8 mouse cellular contexts compared by ENCODE assay signal in genomic region chr7:143649769-143650346, GRCm38 (mm10). TPM values are rescaled to one million over a fixed set of nuclear protein-coding genes. Genes with fewer than 3 reads are reported as not detected.
DNase-seq lines count a peak whose midpoint lies in the region; ATAC-seq and TF ChIP-seq lines count a peak whose summit lies in the region.
"Not testable (repeated sequence)": the region's sequence is repeated elsewhere in the genome, so short reads cannot be mapped to it uniquely, and the experiment has no call there.

No protein-coding gene starts in this region.

- not testable (repeated sequence) for H3K36me3 ChIP-seq in embryonic facial prominence, embryonic 12.5 days; forebrain, postnatal 0 days (ENCODE audit: insufficient read depth); heart, postnatal 0 days (replicated peaks; ENCODE audit: control insufficient read depth, insufficient read depth, low read length); intestine, embryonic 16.5 days (ENCODE audit: control insufficient read depth, insufficient read depth, low read length); limb, embryonic 13.5 days; lung, postnatal 0 days (ENCODE audit: insufficient read depth, low read length); midbrain, postnatal 0 days (ENCODE audit: insufficient read depth, low read length); stomach, embryonic 16.5 days (ENCODE audit: control insufficient read depth, insufficient read depth, low read length)

- ATAC-seq in embryonic facial prominence, embryonic 12.5 days (ENCODE audit: insufficient number of reproducible peaks, insufficient read depth, low FRiP score, low TSS enrichment); forebrain, postnatal 0 days; heart, postnatal 0 days (ENCODE audit: insufficient read depth, low read depth); limb, embryonic 13.5 days (ENCODE audit: low FRiP score, low read depth); lung, postnatal 0 days; midbrain, postnatal 0 days (ENCODE audit: low FRiP score); stomach, embryonic 16.5 days (ENCODE audit: insufficient read depth, low FRiP score): not testable (repeated sequence)
- peak; percentile 27; the same call in 1 of the 2 replicates for ATAC-seq in intestine, embryonic 16.5 days

- TF ChIP-seq EP300 in heart, postnatal 0 days (IDR thresholded peaks at IDR 0.05; ENCODE audit: low read depth); lung, postnatal 0 days (IDR thresholded peaks at IDR 0.05): not testable (repeated sequence)

- not testable (repeated sequence) for H3K9ac ChIP-seq in embryonic facial prominence, embryonic 12.5 days; forebrain, postnatal 0 days; heart, postnatal 0 days (replicated peaks; ENCODE audit: low read depth, low read length); intestine, embryonic 16.5 days (ENCODE audit: low read depth, low read length); limb, embryonic 13.5 days; lung, postnatal 0 days (replicated peaks; ENCODE audit: low read depth); midbrain, postnatal 0 days (replicated peaks; ENCODE audit: low read length, poor library complexity, severe bottlenecking); stomach, embryonic 16.5 days (ENCODE audit: low read length)

- H3K4me2 ChIP-seq in embryonic facial prominence, embryonic 12.5 days (replicated peaks), result peak overlapping the region; percentile 71; the same call in 1 of the 2 replicates
- peak overlapping the region; percentile 91; the same call in 1 of the 2 replicates for H3K4me2 ChIP-seq in forebrain, postnatal 0 days (ENCODE audit: low read depth)
- H3K4me2 ChIP-seq in heart, postnatal 0 days (ENCODE audit: low read depth, low read length), result peak overlapping the region; percentile 89
- not testable (repeated sequence) for H3K4me2 ChIP-seq in intestine, embryonic 16.5 days (ENCODE audit: low read depth, low read length)
- peak overlapping the region; percentile 81 for H3K4me2 ChIP-seq in limb, embryonic 13.5 days (replicated peaks)
- H3K4me2 ChIP-seq in lung, postnatal 0 days (replicated peaks; ENCODE audit: low read depth, low read length), result peak overlapping the region; percentile 73
- peak overlapping the region; percentile 79 for H3K4me2 ChIP-seq in midbrain, postnatal 0 days (ENCODE audit: low read depth, low read length, poor library complexity, severe bottlenecking)
- 0 out of 2 replicates have a peak overlapping the region, but pooled peaks have one; percentile 94 for H3K4me2 ChIP-seq in stomach, embryonic 16.5 days (ENCODE audit: low read depth, low read length)

- H3K27me3 ChIP-seq in embryonic facial prominence, embryonic 12.5 days; forebrain, postnatal 0 days (ENCODE audit: insufficient read depth, low read length); heart, postnatal 0 days (ENCODE audit: control insufficient read depth, insufficient read depth, low read length); intestine, embryonic 16.5 days (replicated peaks; ENCODE audit: control insufficient read depth, insufficient read depth, low read length); limb, embryonic 13.5 days; lung, postnatal 0 days (replicated peaks; ENCODE audit: insufficient read depth, low read length); midbrain, postnatal 0 days (ENCODE audit: insufficient read depth, low read length); stomach, embryonic 16.5 days (ENCODE audit: control insufficient read depth, insufficient read depth, low read length): not testable (repeated sequence)

- H3K27ac ChIP-seq in embryonic facial prominence, embryonic 12.5 days; forebrain, postnatal 0 days (ENCODE audit: low read depth, low read length); heart, postnatal 0 days (ENCODE audit: low read depth); intestine, embryonic 16.5 days (ENCODE audit: low read length); limb, embryonic 13.5 days; lung, postnatal 0 days (ENCODE audit: low read length); midbrain, postnatal 0 days (ENCODE audit: low read depth, low read length); stomach, embryonic 16.5 days (ENCODE audit: low read length): not testable (repeated sequence)

- peak overlapping the region; percentile 78 for H3K4me3 ChIP-seq in embryonic facial prominence, embryonic 12.5 days
- H3K4me3 ChIP-seq in forebrain, postnatal 0 days (ENCODE audit: low read depth, low read length), result peak overlapping the region; percentile 65
- peak overlapping the region; percentile 62 for H3K4me3 ChIP-seq in heart, postnatal 0 days (ENCODE audit: low read depth, low read length)
- H3K4me3 ChIP-seq in intestine, embryonic 16.5 days (ENCODE audit: low read length), result not testable (repeated sequence)
- peak overlapping the region; percentile 79 for H3K4me3 ChIP-seq in limb, embryonic 13.5 days
- peak overlapping the region; percentile 53; the same call in 1 of the 2 replicates for H3K4me3 ChIP-seq in lung, postnatal 0 days (ENCODE audit: low read depth, low read length)
- peak overlapping the region; percentile 61 for H3K4me3 ChIP-seq in midbrain, postnatal 0 days (ENCODE audit: low read depth, low read length)
- peak overlapping the region; percentile 65 for H3K4me3 ChIP-seq in stomach, embryonic 16.5 days (replicated peaks; ENCODE audit: low read length)

- not testable (repeated sequence) for H3K4me1 ChIP-seq in embryonic facial prominence, embryonic 12.5 days; forebrain, postnatal 0 days (ENCODE audit: insufficient read depth); heart, postnatal 0 days (ENCODE audit: control insufficient read depth, insufficient read depth); intestine, embryonic 16.5 days (ENCODE audit: control insufficient read depth, insufficient read depth, low read length); limb, embryonic 13.5 days; lung, postnatal 0 days (ENCODE audit: insufficient read depth, low read depth, low read length); midbrain, postnatal 0 days (ENCODE audit: insufficient read depth, low read length); stomach, embryonic 16.5 days (ENCODE audit: control insufficient read depth, insufficient read depth, low read length)

- DNase-seq in forebrain, postnatal 0 days; heart, postnatal 0 days (ENCODE audit: low spot score); lung, postnatal 0 days (ENCODE audit: low spot score); midbrain, postnatal 0 days (ENCODE audit: low spot score): not testable (repeated sequence)

- H3K9me3 ChIP-seq in embryonic facial prominence, embryonic 12.5 days; forebrain, postnatal 0 days (ENCODE audit: low read length); heart, postnatal 0 days (replicated peaks; ENCODE audit: control insufficient read depth, low read length); intestine, embryonic 16.5 days (ENCODE audit: control insufficient read depth, low read length); limb, embryonic 13.5 days; lung, postnatal 0 days (ENCODE audit: low read length); midbrain, postnatal 0 days (ENCODE audit: low read length); stomach, embryonic 16.5 days (replicated peaks; ENCODE audit: control insufficient read depth, low read length): not testable (repeated sequence)

- 55% methylated on average over 10 of the region's 10 CpGs for WGBS in embryonic facial prominence, embryonic 12.5 days
- 52% methylated on average over 10 of the region's 10 CpGs for WGBS in forebrain, postnatal 0 days
- 52% methylated on average over 10 of the region's 10 CpGs for WGBS in heart, postnatal 0 days
- WGBS in intestine, embryonic 16.5 days, result 56% methylated on average over 10 of the region's 10 CpGs
- WGBS in limb, embryonic 13.5 days, result 53% methylated on average over 10 of the region's 10 CpGs
- 50% methylated on average over 10 of the region's 10 CpGs for WGBS in lung, postnatal 0 days
- WGBS in midbrain, postnatal 0 days, result 52% methylated on average over 10 of the region's 10 CpGs
- 53% methylated on average over 10 of the region's 10 CpGs for WGBS in stomach, embryonic 16.5 days

- not testable (repeated sequence) for TF ChIP-seq CTCF in forebrain, postnatal 0 days (IDR thresholded peaks at IDR 0.05; ENCODE audit: low read depth); heart, postnatal 0 days (IDR thresholded peaks at IDR 0.05; ENCODE audit: low read depth); lung, postnatal 0 days (IDR thresholded peaks at IDR 0.05); midbrain, postnatal 0 days (IDR thresholded peaks at IDR 0.05)

RNA-seq across cellular contexts. Expression of gene Tnfrsf22, which starts 0.4 kb away (rescaled TPM):
- 11.5 and 13.6 TPM in 2 replicates for polyA plus RNA-seq in embryonic facial prominence, embryonic 12.5 days (2016; fragmentation: Nextera tagmentation; extraction: Ambion mirVana)
- 1.3 and 1.8 TPM in 2 replicates for total RNA-seq in forebrain, postnatal 0 days (2014; rRNA removed)
- polyA plus RNA-seq in forebrain, postnatal 0 days (2015; fragmentation: Nextera tagmentation; extraction: Ambion mirVana), result 3.6 and 4.9 TPM in 2 replicates
- 1.9 and 3.2 TPM in 2 replicates for total RNA-seq in heart, postnatal 0 days (2014; rRNA removed; ENCODE audit: low replicate concordance)
- polyA plus RNA-seq in heart, postnatal 0 days (2015; fragmentation: Nextera tagmentation; extraction: Ambion mirVana), result 2.6 and 2.9 TPM in 2 replicates
- polyA plus RNA-seq in intestine, embryonic 16.5 days (2015; fragmentation: Nextera tagmentation; extraction: Ambion mirVana), result 3.4 and 4.5 TPM in 2 replicates
- 13.0 and 13.3 TPM in 2 replicates for polyA plus RNA-seq in limb, embryonic 13.5 days (2015; fragmentation: Nextera tagmentation; extraction: Ambion mirVana)
- 4.6 and 5.3 TPM in 2 replicates for polyA plus RNA-seq in lung, postnatal 0 days (2015; fragmentation: Nextera tagmentation; extraction: Ambion mirVana)
- total RNA-seq in midbrain, postnatal 0 days (2014; rRNA removed), result 1.6 and 2.6 TPM in 2 replicates
- polyA plus RNA-seq in midbrain, postnatal 0 days (2015; fragmentation: Nextera tagmentation; extraction: Ambion mirVana), result 4.9 and 6.7 TPM in 2 replicates
- polyA plus RNA-seq in stomach, embryonic 16.5 days (2015; fragmentation: Nextera tagmentation; extraction: Ambion mirVana), result 6.2 and 6.4 TPM in 2 replicates

RNA-seq across cellular contexts. Expression of gene Tnfrsf26, which starts 21.3 kb away (rescaled TPM):
- polyA plus RNA-seq in embryonic facial prominence, embryonic 12.5 days (2016; fragmentation: Nextera tagmentation; extraction: Ambion mirVana), result 0.35 and 0.45 TPM in 2 replicates
- total RNA-seq in forebrain, postnatal 0 days (2014; rRNA removed), result 0.10 and 0.46 TPM in 2 replicates
- 0.11 and 0.16 TPM in 2 replicates for polyA plus RNA-seq in forebrain, postnatal 0 days (2015; fragmentation: Nextera tagmentation; extraction: Ambion mirVana)
- 0.12 and 0.84 TPM in 2 replicates for total RNA-seq in heart, postnatal 0 days (2014; rRNA removed; ENCODE audit: low replicate concordance)
- 0.37 and 0.38 TPM in 2 replicates for polyA plus RNA-seq in heart, postnatal 0 days (2015; fragmentation: Nextera tagmentation; extraction: Ambion mirVana)
- 0.27 and 0.33 TPM in 2 replicates for polyA plus RNA-seq in intestine, embryonic 16.5 days (2015; fragmentation: Nextera tagmentation; extraction: Ambion mirVana)
- polyA plus RNA-seq in limb, embryonic 13.5 days (2015; fragmentation: Nextera tagmentation; extraction: Ambion mirVana), result 0.15 and 0.27 TPM in 2 replicates
- polyA plus RNA-seq in lung, postnatal 0 days (2015; fragmentation: Nextera tagmentation; extraction: Ambion mirVana), result 1.0 and 1.2 TPM in 2 replicates
- 0.09 and 0.11 TPM in 2 replicates for total RNA-seq in midbrain, postnatal 0 days (2014; rRNA removed)
- polyA plus RNA-seq in midbrain, postnatal 0 days (2015; fragmentation: Nextera tagmentation; extraction: Ambion mirVana), result 0.05 and 0.10 TPM in 2 replicates
- 0.59 and 0.66 TPM in 2 replicates for polyA plus RNA-seq in stomach, embryonic 16.5 days (2015; fragmentation: Nextera tagmentation; extraction: Ambion mirVana)

RNA-seq across cellular contexts. Expression of gene Tnfrsf23, which starts 35.8 kb away (rescaled TPM):
- 0.47 and 1.1 TPM in 2 replicates for polyA plus RNA-seq in embryonic facial prominence, embryonic 12.5 days (2016; fragmentation: Nextera tagmentation; extraction: Ambion mirVana)
- 1.7 and 1.9 TPM in 2 replicates for total RNA-seq in forebrain, postnatal 0 days (2014; rRNA removed)
- polyA plus RNA-seq in forebrain, postnatal 0 days (2015; fragmentation: Nextera tagmentation; extraction: Ambion mirVana), result 0.43 and 0.54 TPM in 2 replicates
- 2.0 and 2.5 TPM in 2 replicates for total RNA-seq in heart, postnatal 0 days (2014; rRNA removed; ENCODE audit: low replicate concordance)
- 1.9 and 2.3 TPM in 2 replicates for polyA plus RNA-seq in heart, postnatal 0 days (2015; fragmentation: Nextera tagmentation; extraction: Ambion mirVana)
- polyA plus RNA-seq in intestine, embryonic 16.5 days (2015; fragmentation: Nextera tagmentation; extraction: Ambion mirVana), result 1.2 and 1.4 TPM in 2 replicates
- 1.2 and 1.8 TPM in 2 replicates for polyA plus RNA-seq in limb, embryonic 13.5 days (2015; fragmentation: Nextera tagmentation; extraction: Ambion mirVana)
- 2.2 and 3.0 TPM in 2 replicates for polyA plus RNA-seq in lung, postnatal 0 days (2015; fragmentation: Nextera tagmentation; extraction: Ambion mirVana)
- total RNA-seq in midbrain, postnatal 0 days (2014; rRNA removed), result 1.2 and 1.6 TPM in 2 replicates
- polyA plus RNA-seq in midbrain, postnatal 0 days (2015; fragmentation: Nextera tagmentation; extraction: Ambion mirVana), result 0.93 and 1.7 TPM in 2 replicates
- polyA plus RNA-seq in stomach, embryonic 16.5 days (2015; fragmentation: Nextera tagmentation; extraction: Ambion mirVana), result 3.5 and 4.6 TPM in 2 replicates

RNA-seq across cellular contexts. Expression of gene Cars, which starts 50.0 kb away (rescaled TPM):
- polyA plus RNA-seq in embryonic facial prominence, embryonic 12.5 days (2016; fragmentation: Nextera tagmentation; extraction: Ambion mirVana), result 57.1 and 57.3 TPM in 2 replicates
- total RNA-seq in forebrain, postnatal 0 days (2014; rRNA removed), result 51.5 and 68.1 TPM in 2 replicates
- polyA plus RNA-seq in forebrain, postnatal 0 days (2015; fragmentation: Nextera tagmentation; extraction: Ambion mirVana), result 58.2 and 74.9 TPM in 2 replicates
- 7.0 and 15.4 TPM in 2 replicates for total RNA-seq in heart, postnatal 0 days (2014; rRNA removed; ENCODE audit: low replicate concordance)
- 14.7 TPM in 2 replicates for polyA plus RNA-seq in heart, postnatal 0 days (2015; fragmentation: Nextera tagmentation; extraction: Ambion mirVana)
- polyA plus RNA-seq in intestine, embryonic 16.5 days (2015; fragmentation: Nextera tagmentation; extraction: Ambion mirVana), result 56.4 and 62.8 TPM in 2 replicates
- 58.5 and 62.8 TPM in 2 replicates for polyA plus RNA-seq in limb, embryonic 13.5 days (2015; fragmentation: Nextera tagmentation; extraction: Ambion mirVana)
- 24.4 and 26.4 TPM in 2 replicates for polyA plus RNA-seq in lung, postnatal 0 days (2015; fragmentation: Nextera tagmentation; extraction: Ambion mirVana)
- total RNA-seq in midbrain, postnatal 0 days (2014; rRNA removed), result 44.5 and 63.0 TPM in 2 replicates
- polyA plus RNA-seq in midbrain, postnatal 0 days (2015; fragmentation: Nextera tagmentation; extraction: Ambion mirVana), result 75.4 and 76.2 TPM in 2 replicates
- polyA plus RNA-seq in stomach, embryonic 16.5 days (2015; fragmentation: Nextera tagmentation; extraction: Ambion mirVana), result 72.8 and 85.8 TPM in 2 replicates
